Mouse (Mus musculus) lung, embryonic 16.5 days (tissue): ENCODE data around the gene Ndrg4. TPM values are rescaled to one million over a fixed set of nuclear protein-coding genes. Genes with fewer than 3 reads are reported as not detected.
A peak's percentile ranks its signal among the peaks of the same experiment; 100 is the strongest.

Experiments
- ATAC-seq: fragments of 200-750 bp; cut with Nextera tagmentation; 2 replicates; pipeline ENCODE4 v1.8.0; 2017; ENCODE audit warnings: low read depth, mild to moderate bottlenecking, moderate library complexity
- H3K27ac ChIP-seq: fragments of 300-500 bp; sonication (generic); 2 replicates; pipeline ENCODE4 v1.5.1; 2014; ENCODE audit warnings: mild to moderate bottlenecking, control low read depth, low read length
- H3K27me3 ChIP-seq: fragments of 300-500 bp; sonication (generic); 2 replicates; pipeline ENCODE4 v1.6.1; 2014; ENCODE audit warnings: low read depth, low read length, mixed read lengths; ENCODE audit not compliant: control insufficient read depth, insufficient read depth
- H3K36me3 ChIP-seq: fragments of 300-500 bp; sonication (generic); 2 replicates; pipeline ENCODE4 v1.6.1; 2014; ENCODE audit warnings: low read length; ENCODE audit not compliant: control insufficient read depth, insufficient read depth
- H3K4me1 ChIP-seq: fragments of 300-500 bp; sonication (generic); replicated peaks from 2 replicates; pipeline ENCODE4 v1.6.1; 2014; ENCODE audit warnings: low read length, mixed read lengths; ENCODE audit not compliant: control insufficient read depth, insufficient read depth
- H3K4me2 ChIP-seq: fragments of 300-500 bp; sonication (generic); 2 replicates; pipeline ENCODE4 v1.6.1; 2014; ENCODE audit warnings: low read depth, low read length, control low read depth
- H3K4me3 ChIP-seq: fragments of 300-500 bp; sonication (generic); 2 replicates; pipeline ENCODE4 v1.5.1; 2014; ENCODE audit warnings: mild to moderate bottlenecking, low read length, control low read depth
- H3K9ac ChIP-seq: fragments of 300-500 bp; sonication (generic); 2 replicates; pipeline ENCODE4 v1.6.1; 2014; ENCODE audit warnings: low read length, control low read depth
- H3K9me3 ChIP-seq: fragments of 300-500 bp; sonication (generic); 2 replicates; pipeline ENCODE4 v1.6.1; 2016; ENCODE audit warnings: low read length; ENCODE audit not compliant: control insufficient read depth
- WGBS: fragments of 180-500 bp; shearing (Covaris S2); extraction: QIAGEN DNeasy Blood & Tissue Kit; methylation state at CpG from one replicate; pipeline ENCODE4 v1.1.7; 2014; 5-methylcytosine and 5-hydroxymethylcytosine counted together
- polyA plus RNA-seq: library from polyadenylated mRNA; unstranded; fragments of >200 nt; fragmentation: Nextera tagmentation; extraction: Ambion mirVana; gene quantifications from 2 replicates; pipeline ENCODE4 v1.2.1, GENCODE M21; 2015

Ndrg4 gene
- polyA plus RNA-seq, 1 experiment from 2014 or later, result 21.1 TPM

GRCm38 (mm10) chr8:95713100-95714010 is 36.6 kb downstream of the Ndrg4 start:
- no peak overlapping the region for H3K9ac ChIP-seq
- ATAC-seq, result no peak
- WGBS, result 73% methylated on average over 19 of the region's 19 CpGs
- no peaks in the 10 kb centered on the region for H3K27me3 ChIP-seq
- peaks cover 1% of the 10 kb centered on the region for H3K36me3 ChIP-seq
- H3K4me1 ChIP-seq, result peaks cover 19% of the 10 kb centered on the region
- no peaks in the 10 kb centered on the region for H3K9me3 ChIP-seq
- H3K4me2 ChIP-seq, result no peak overlapping the region
- H3K27ac ChIP-seq, result no peak overlapping the region
- H3K4me3 ChIP-seq, result no peak overlapping the region

GRCm38 (mm10) chr8:95714367-95714766 is 37.6 kb downstream of the Ndrg4 start:
- WGBS, result 83% methylated on average over 4 of the region's 4 CpGs
- Histone ChIP-seq H3K27ac (no peak overlapping the region), H3K9ac (no peak overlapping the region), H3K9me3 (no peaks in the 10 kb centered on the region), H3K4me3 (no peak overlapping the region), H3K4me2 (no peak overlapping the region), H3K27me3 (no peaks in the 10 kb centered on the region), H3K4me1 (peaks cover 19% of the 10 kb centered on the region), H3K36me3 (peaks cover 11% of the 10 kb centered on the region)
- ATAC-seq, result no peak

- no peaks in the 10 kb centered on the region for H3K9me3 ChIP-seq
- H3K36me3 ChIP-seq, result peaks cover 14% of the 10 kb centered on the region
- H3K9ac ChIP-seq, result peak overlapping the region; percentile 81
- no peaks in the 10 kb centered on the region for H3K27me3 ChIP-seq
- H3K4me1 ChIP-seq, result peaks cover 19% of the 10 kb centered on the region
- H3K4me2 ChIP-seq, result peak overlapping the region; percentile 70
- H3K4me3 ChIP-seq, result peak overlapping the region; percentile 88
- H3K27ac ChIP-seq, result no peak overlapping the region
- WGBS, result 82% methylated on average over 6 of the region's 6 CpGs
- ATAC-seq, result no peak
These were observed 38.1 kb downstream of the Ndrg4 start for GRCm38 (mm10) chr8:95714837-95715413.

- peaks cover 20% of the 10 kb centered on the region for H3K36me3 ChIP-seq
- H3K4me3 ChIP-seq, result peak within 1 kb of the TSS; percentile 88
- peak; percentile 83 for ATAC-seq
- H3K27ac ChIP-seq, result peak within 1 kb of the TSS; percentile 53
- peaks cover 12% of the 10 kb centered on the region for H3K4me1 ChIP-seq
- peak within 1 kb of the TSS; percentile 81 for H3K9ac ChIP-seq
- peak within 1 kb of the TSS; percentile 70 for H3K4me2 ChIP-seq
- H3K9me3 ChIP-seq, result no peaks in the 10 kb centered on the region
- WGBS, result under 1% methylated on average over 64 of the region's 79 CpGs
- H3K27me3 ChIP-seq, result no peaks in the 10 kb centered on the region
These were observed 39.1 kb downstream of the Ndrg4 start, which contains the start of gene Setd6 for GRCm38 (mm10) chr8:95715676-95716531. Gene Setd6, plus strand, starts transcription at chr8:95715881.

- H3K4me3 ChIP-seq, result peak overlapping the region; percentile 88
- H3K4me2 ChIP-seq, result peak overlapping the region; percentile 70
- H3K27ac ChIP-seq, result no peak overlapping the region
- 16% methylated on average over 21 of the region's 21 CpGs for WGBS
- ATAC-seq, result 0 out of 2 replicates have a peak, but pooled peaks have one; percentile 0
- H3K4me1 ChIP-seq, result peaks cover 12% of the 10 kb centered on the region
- H3K36me3 ChIP-seq, result peaks cover 26% of the 10 kb centered on the region
- H3K27me3 ChIP-seq, result no peaks in the 10 kb centered on the region
- peak overlapping the region; percentile 81 for H3K9ac ChIP-seq
- no peaks in the 10 kb centered on the region for H3K9me3 ChIP-seq
These were observed 40.0 kb downstream of the Ndrg4 start for GRCm38 (mm10) chr8:95716546-95717335.

GRCm38 (mm10) chr8:95727625-95728024 is 50.8 kb downstream of the Ndrg4 start:
- ATAC-seq, result no peak

DNA sequence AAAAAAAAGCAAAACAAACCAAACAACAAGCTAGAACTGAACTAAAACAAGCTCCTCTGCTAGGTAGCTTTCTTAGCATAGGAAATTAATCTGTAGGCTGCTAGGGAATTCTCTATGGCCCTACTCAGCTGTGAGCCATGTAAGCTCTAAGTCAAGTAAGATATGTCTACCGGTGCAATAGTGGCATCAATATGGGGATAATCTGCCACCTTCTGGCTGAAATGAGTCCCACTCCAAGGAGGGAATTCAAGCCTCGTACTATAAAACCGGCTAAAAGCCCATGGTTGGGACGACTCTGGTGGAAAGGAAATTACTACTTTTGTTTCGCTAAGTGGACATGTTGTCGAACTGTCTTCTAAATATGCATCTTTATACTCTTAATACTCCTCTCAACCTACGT is 61.8 kb downstream of the Ndrg4 start:
- Histone ChIP-seq H3K4me1 (no peaks in the 10 kb centered on the region), H3K4me3 (no peak overlapping the region), H3K4me2 (no peak overlapping the region), H3K9me3 (no peaks in the 10 kb centered on the region), H3K36me3 (peaks cover 54% of the 10 kb centered on the region), H3K9ac (no peak overlapping the region), H3K27me3 (no peaks in the 10 kb centered on the region), H3K27ac (no peak overlapping the region)
- WGBS, result 71% methylated on average over 7 of the region's 7 CpGs
- ATAC-seq, result no peak

More at GRCm38 (mm10) chr8:95727625-95728024, 50.8 kb downstream of the Ndrg4 start:
- Histone ChIP-seq H3K9ac (no peak overlapping the region), H3K4me3 (no peak overlapping the region), H3K9me3 (no peaks in the 10 kb centered on the region), H3K4me2 (no peak overlapping the region), H3K4me1 (no peaks in the 10 kb centered on the region), H3K27ac (no peak overlapping the region), H3K27me3 (no peaks in the 10 kb centered on the region), H3K36me3 (peaks cover 67% of the 10 kb centered on the region)
- 66% methylated on average over 4 of the region's 4 CpGs for WGBS

- Histone ChIP-seq H3K4me1 (no peaks in the 10 kb centered on the region), H3K4me2 (no peak overlapping the region), H3K9ac (no peak overlapping the region), H3K27ac (no peak overlapping the region), H3K36me3 (peaks cover 57% of the 10 kb centered on the region), H3K9me3 (no peaks in the 10 kb centered on the region), H3K27me3 (no peaks in the 10 kb centered on the region), H3K4me3 (no peak overlapping the region)
- WGBS, result 90% methylated on average over 7 of the region's 7 CpGs
- ATAC-seq, result no peak
These were observed 65.0 kb downstream of the Ndrg4 start for GRCm38 (mm10) chr8:95741732-95742131.
